Mouse (Mus musculus) T-helper 2 cell (primary cell): Measurements from ENCODE around the gene Gzmb.
"Not testable (repeated sequence)": the region's sequence is repeated elsewhere in the genome, so short reads cannot be mapped to it uniquely, and the experiment has no call there.

Source experiments
- in situ Hi-C: fragments of 300-600 bp; cut with MboI, MseI; formaldehyde crosslinking; loops from one replicate; pipeline ENCODE4 v1.15.1; 2025; ENCODE audit warnings: high pct_unique_total_duplicates

The Gzmb gene

DNA sequence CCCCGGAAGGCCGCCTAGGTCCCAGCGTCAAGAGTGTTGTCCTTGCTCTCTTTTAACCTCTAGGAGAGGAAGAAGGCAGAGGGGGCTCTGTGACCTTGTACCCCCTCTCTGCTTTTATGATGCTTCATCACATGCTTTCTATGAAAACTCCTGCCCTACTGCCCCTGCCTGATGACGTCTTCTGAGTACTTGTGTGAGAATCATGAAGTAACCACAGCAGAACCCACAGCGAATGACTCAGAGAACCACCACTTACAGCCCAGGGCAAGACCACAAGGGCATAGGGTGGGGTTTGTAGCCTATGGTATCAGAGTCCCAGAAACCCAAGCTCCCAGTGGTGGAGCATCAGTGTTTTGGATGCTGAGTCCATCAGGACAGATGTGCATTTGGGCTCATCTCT is at the start of gene Gzmb:
Gene Gzmb, minus strand, starts transcription at position 108 of the 400 bp plus-strand sequence.
- in situ Hi-C loops, result no loop called here

DNA sequence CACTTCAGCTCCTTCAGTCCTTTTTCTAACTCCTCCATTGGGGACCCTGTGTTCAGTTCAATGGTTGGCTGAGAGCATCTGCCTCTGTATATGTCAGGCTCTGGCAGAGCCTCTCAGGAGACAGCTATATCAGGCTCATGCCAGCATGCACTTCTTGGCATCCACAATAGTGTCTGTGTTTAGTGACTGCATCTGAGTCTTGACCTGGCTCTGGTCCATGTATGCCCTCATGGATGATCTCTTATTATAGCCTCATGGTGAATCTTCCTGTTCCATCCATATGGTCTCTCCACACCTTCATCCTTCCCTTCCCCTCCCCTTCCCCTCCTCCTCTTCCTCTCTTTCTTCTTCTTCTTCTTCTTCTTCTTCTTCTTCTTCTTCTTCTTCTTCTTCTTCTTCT is 49.7 kb upstream of the Gzmb start:
- in situ Hi-C loops, result not testable (repeated sequence)

DNA sequence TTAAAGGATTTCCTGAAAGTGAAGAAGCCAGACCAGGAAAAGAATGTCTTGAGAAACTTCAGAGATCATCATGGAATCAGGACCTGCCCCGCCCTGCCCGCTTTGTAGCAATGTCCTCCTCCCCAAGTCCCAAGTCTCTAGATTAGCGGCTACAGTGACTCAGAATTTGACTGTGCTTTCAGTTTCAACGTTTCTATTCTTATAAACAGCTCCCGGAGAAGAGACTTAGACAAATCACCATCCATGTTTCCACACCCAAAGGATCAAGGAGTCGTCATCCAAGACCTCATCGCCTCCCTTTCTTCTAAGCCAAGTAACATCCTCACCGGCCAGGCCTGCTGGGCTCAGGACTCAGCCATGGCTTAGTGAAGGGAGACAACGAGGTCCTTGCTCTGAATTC is 48.2 kb upstream of the Gzmb start:
- in situ Hi-C loops, result no loop called here

DNA sequence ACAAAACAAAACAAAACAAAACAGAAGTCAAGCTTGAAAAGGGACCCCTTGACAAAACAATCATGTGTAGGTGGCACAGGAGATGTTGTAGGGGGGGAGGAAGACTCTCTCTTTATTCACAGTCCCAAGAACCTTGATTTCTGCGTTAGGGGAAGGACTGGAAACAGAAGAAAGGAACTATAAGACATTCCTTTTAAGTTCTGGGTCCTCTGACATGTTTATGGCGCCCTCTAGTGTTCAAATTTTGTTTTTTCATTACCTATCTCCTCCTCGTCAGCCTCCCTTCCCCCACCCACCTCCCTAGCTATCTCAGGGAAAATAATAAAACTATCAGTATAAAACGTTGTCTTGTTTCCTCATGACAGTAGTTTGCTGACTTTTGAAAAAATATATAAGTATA is 42.1 kb upstream of the Gzmb start:
- in situ Hi-C loops, result no loop called here

DNA sequence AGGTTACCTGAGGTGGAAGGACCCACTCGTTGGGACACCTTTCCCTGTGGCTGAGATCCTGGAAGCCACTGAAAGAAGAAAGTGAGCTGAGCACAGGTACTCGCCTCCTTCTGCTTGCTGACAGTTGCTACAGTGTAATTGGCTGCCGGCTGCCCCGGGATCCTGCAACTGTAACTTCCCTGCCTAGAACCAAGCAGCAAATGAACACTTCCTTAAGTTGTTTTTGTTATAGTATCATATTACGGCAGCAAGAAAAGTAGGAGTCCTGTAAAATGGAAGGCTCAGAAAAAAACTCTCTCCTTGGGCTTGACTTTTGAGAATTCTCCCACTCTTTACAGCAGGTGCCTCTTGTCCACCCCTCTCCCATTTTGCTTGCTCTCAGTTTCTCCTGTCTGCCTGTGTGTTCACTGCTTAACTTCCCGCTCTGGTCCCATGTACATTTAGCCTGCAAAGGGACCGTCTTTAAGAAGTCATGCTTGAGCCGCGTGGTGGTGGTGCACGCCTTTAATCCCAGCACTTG is 41.5 kb upstream of the Gzmb start:
- in situ Hi-C loops, result no loop called here

DNA sequence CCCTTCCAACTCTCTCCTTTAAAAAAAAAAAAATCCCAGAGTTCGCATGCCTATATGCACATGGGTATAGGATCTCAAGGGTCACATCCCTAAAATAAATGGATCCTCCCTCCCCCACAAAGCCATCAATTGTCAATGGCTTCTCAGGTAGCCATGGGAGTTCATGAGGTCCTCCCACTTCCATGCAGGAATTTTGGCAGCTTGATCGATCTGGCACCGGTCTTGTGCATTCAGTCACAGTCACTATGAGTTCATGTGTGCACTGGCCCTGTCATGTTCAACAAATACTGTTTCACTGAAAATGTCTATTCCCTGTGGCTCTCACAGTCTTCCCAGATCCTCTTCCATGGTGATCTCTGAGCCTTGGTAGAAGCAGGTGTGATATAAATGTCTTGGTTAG is 40.0 kb upstream of the Gzmb start:
- in situ Hi-C loops, result no loop called here

DNA sequence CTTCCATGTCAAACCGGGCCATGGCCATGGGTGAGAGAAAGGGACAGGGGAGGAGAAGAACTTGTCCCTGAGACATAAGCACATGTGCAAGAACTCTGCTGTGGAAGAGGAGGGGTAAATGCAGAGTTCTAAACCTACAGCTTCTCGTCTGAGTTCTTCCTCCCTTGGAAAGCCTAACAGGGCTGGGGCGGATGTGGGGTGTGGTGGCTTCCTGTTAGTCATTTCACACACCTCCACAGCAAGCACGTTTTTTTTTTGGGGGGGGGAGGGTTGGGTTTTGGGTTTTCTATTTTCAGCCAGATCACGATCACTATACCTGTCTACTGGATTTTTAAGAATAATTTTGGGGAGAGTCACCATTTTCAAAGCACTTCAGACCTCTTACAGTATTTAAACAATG is 34.7 kb upstream of the Gzmb start:
- in situ Hi-C loops, result no loop called here

DNA sequence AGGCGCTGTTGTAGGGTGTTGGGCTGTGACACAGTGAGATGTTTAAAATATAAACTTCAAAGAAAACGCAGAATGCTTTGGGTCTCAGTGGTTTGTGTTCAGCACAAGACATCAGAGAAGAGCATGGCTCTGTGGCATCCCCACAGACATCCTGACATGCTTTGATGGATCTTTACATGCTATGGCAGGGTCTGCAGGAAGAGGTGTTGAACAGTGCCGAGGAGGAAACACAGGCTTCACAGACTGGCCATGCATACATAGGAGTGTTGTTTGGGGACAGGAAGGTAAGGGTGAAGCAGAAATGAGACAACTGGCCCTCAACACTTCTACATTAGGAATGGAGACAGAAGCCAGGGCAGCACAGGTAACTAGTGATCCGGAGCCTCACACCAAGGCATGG is 34.0 kb upstream of the Gzmb start:
- in situ Hi-C loops, result no loop called here

DNA sequence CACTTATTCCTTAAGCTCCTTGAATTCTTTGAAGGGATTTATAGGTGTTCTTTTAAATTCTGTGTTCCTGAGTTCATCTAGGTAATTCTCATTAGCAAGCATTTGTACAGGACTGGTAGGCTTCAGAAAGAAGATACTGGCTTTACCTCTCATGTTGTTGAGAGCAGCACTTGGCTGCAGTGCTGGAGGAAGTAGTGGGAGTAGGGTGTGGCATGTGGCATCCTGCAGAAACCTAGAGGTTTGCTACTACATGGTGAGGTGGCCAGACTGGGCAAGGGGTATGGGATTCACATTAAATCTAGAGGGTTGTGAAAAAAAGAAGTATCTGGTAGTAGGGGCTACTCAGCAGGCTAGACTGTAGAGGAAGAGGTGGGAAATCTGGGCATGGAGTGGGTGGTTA is 31.1 kb upstream of the Gzmb start:
- in situ Hi-C loops, result no loop called here

DNA sequence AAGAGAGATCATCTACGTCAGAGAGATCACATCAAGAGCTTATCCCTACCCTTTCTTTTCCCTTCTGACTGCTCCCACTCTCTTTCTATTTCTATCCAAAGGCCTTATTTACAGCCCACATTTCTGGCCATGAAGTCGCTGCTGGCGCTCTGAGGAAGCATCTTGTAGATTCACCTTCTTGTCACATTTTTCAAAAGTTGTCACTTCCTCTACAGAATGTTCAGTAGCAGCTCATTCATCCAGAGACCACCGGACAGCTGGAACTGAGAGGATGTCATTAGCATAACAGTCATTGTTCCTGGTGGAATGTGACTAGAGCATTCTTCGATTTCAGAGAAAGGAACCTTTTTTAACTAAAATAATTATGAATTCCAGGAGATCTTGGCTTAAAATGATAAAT is 26.6 kb upstream of the Gzmb start:
- in situ Hi-C loops, result no loop called here

DNA sequence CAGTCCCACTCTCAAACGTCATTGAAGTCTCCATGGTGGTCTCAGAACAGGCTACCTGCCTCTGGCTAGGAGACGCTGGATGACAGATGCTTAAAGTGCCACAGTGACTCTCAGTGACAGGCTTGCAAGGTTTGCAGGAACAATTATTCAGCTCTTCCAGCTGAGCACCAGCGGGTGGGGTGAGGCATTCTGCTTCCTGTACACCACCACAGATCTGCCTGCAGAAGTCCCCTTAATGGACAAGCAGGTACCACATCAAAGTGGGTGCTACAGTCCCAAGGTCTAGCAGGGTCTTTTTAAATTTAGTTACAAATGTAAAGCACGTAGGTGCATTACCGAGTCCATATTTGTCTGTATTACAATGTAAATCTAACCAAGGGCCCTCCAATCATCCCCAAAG is 25.7 kb upstream of the Gzmb start:
- in situ Hi-C loops, result no loop called here

DNA sequence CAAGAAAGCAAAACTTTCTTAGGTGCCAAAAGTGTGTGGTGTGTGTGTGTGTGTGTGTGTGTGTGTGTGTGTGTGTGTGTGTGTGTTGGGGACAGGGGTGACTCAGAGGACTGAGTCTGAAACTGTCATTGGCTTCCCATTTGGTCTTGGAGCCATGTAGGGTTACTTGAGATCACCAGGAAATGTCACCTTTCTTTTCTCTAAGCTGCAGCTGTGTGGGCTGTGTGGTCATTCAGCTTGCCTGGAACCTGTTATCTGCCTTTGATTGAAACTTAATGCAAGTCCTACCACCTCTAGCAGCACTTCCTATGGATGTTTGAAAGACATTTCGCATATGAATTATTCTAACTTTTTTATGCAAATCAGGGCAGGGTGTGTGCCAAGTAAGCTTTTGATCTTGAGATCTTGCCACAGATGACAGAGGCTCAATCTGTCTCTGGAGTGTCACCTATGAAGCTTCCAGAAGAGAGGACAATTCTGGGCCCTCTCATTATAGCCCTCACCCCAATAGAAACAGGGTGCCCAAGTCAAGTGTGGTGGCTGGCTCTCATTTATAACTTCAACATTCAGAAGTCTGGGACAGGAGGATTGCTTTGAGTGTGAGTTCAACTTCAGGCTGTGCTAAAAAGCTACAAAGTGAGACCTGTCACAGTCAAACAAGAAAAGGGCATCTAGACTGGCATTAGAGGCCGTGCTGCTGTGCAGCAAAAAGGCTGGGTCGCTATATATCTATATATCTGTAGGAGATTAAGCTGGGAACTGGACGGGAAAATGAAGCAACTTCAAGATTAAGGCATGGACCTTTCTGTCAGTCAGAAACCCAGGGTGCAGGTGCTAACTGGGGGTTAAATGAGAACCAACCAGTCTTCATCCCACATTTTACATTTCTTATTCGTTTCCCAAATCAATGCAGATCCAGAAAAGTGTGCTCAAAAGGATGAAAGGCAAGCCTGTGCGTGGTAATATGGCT is 22.6 kb upstream of the Gzmb start:
- in situ Hi-C loops, result no loop called here

DNA sequence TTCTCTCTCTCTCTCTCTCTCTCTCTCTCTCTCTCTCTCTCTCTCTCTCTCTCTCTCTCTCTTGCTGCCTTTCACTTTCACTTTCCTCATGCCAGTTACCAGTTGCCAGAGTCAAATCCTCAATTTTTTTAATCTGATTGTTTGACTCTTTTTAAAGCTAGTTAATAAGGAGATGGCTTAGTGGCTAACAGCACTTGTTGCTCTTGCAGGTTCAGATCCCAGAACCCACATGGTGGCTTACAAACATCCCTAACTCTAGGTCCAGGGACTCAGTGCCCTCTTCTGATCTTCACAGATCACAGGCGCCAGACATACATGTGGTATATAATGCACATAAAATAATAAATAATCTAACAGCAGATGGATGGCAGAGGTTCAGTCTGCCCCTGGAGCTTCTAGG is 21.8 kb upstream of the Gzmb start:
- in situ Hi-C loops, result no loop called here

DNA sequence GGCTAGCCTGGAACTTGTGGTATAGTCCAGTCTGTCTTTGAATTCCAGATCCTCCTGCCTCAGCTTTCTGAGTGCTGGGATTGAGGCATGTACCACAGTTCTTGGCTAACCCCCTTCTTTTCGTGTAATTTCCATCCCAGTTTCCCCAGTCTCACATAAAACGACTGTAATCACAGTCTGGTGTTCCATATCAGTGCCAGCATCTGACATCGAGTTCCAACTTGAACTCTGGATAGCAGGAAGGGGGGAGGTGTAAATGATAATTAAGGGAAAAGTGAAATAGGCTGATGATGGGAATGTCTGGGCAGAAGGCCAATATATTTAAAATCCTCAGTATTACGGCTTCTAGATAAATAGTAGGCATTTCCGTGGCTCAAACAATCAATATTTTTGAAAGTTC is 19.0 kb upstream of the Gzmb start:
- in situ Hi-C loops, result no loop called here

DNA sequence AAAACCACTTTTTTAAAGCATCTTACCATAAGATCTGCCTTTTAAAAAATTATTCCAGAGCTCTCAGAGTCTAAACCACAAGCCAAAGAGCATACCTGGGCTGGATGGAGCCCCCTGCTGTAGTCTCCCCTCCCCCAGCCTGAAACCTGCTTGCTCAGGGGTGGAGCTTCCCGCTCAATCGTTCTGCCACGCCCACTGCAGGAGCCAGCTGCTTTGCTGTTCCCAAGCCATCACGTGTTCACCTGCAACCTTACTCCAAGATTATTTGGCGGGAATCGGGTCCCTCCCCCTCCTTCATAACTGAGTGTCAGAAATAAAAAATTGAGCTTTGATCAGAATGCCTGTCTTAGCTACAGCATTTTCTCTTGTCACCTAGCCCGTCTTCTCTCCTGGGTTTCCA is 16.6 kb upstream of the Gzmb start:
- in situ Hi-C loops, result not testable (repeated sequence)

DNA sequence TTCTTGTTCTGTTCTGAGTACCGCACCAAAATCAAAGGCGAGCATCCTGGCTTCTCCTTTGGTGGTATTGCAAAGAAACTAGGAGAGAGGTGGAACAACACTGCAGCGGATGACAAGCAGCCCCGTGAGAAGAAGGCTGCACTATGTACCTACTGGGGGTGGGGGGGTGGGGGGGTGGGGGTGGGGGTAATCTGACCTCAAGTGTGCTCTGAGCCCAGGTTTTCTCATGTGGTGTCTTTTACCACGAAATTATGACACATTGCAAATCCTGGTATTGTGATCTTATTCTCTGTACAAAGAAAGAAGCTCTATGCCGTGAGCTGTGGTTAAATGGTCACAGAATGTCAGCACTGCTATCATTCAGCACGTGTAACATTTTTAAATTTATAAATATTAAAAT is 14.0 kb upstream of the Gzmb start:
- in situ Hi-C loops, result not testable (repeated sequence)

DNA sequence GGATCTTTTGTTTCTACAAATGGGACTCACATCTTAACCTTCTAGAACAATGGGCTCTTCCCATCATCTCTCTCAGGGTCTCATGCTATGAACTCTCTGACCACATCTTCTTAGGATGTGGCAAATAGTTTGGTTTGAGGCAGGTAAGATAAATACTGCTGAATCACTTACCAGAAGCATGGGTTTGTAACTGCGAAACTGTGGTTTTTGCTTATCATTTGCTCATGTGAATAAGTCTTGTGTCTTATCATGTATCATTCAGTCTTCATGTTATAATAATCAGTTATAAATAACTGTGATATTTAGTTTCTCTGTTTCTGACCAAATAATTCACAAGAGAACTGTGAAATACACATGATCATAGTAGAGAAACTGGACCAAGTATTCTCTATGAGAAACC is 4.0 kb upstream of the Gzmb start:
- in situ Hi-C loops, result no loop called here

DNA sequence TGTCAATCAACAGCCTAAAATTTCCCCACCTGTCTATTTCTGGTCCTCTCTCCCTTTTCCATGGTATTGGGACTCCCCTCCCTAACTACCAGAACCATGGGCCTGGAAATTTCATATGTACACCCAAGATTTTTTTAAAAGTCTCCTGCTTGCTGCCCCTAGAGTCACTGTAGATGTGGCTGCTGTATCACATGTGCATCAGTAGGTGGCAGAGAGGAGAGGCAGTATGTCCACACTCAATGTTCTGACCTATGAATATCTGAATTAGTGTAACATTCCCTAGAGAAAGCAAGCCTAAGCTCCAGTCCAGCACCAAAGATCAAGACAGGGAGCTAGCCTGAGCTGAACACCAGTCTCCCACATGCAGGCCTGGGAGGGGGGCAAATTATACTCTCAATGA is 21.7 kb downstream of the Gzmb start:
- in situ Hi-C loops, result no loop called here

DNA sequence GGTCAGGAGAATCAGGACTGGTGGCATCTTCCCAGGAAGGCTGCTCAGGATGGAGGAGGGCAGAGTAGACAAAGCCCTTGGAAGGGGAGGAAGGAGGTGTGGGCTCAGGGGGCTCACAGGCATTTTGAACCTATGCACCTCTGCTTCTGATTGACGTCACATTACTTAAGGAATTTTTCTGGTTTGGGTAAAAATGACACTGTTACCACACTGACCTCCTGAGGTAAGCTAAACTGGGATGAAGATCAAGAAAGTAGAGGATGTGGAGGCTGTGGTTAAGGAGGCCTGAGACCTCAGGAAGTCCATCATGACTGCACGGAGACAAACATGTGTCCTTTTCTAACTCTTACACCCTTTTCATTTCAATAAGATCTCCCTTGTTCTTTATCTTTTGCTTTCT is 27.5 kb downstream of the Gzmb start, which contains the start of gene Gzmc:
Gene Gzmc, minus strand, starts transcription at position 101 of the 400 bp plus-strand sequence.
- in situ Hi-C loops, result no loop called here

DNA sequence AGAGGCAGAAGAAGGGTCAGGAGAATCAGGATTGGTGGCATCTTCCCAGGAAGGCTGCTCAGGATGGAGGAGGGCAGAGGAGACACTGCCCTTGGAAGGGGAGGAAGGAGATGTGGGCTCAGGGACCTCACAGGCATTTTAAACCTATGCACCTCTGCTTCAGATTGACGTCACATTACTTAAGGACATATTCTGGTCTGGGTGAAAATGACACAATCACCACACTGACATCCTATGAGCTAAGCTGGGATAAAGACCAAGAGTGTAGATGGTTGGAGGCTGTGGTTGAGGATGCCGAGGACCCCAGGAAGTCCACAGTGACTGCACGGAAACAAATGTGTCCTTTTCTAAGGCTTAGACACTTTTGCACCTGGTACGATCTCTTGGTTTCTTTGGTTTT is 50.7 kb downstream of the Gzmb start, which contains the start of gene Gzmf:
Gene Gzmf, minus strand, starts transcription at position 101 of the 400 bp plus-strand sequence.
- in situ Hi-C loops, result no loop called here
